Mouse (Mus musculus) erythroblast, embryonic 14.5 days (primary cell): ENCODE results near the gene Shmt2.

ENCODE experiments used
- GATA1 ChIP-seq: IDR thresholded peaks from 2 replicates; pipeline ENCODE4 v1.6.1; 2012; ENCODE audit warnings: low read length, inconsistent platforms, mixed read lengths
- TAL1 ChIP-seq: IDR thresholded peaks from 3 replicates; pipeline ENCODE4 v1.6.1; 2012; ENCODE audit warnings: low read length, inconsistent platforms, mixed read lengths

GRCm38 (mm10) chr10:127522088-127522581 is at the start of gene Shmt2:
- TF ChIP-seq GATA1: no peak
- no peak for TF ChIP-seq TAL1
